Mouse (Mus musculus): ENCODE measurements around the gene Zfp712. TPM values are rescaled to one million over a fixed set of nuclear protein-coding genes. Genes with fewer than 3 reads are reported as not detected.

Zfp712 gene
- 1 to 10 TPM; 1.5 to 1.8 TPM for total RNA-seq (2021)
- long read RNA-seq, experiment 1, partial matches to known transcripts: 0 of 1 reads
- long read RNA-seq, experiment 1, other reads (novel, unspliced or antisense): 0 of 1 reads
- long read RNA-seq, experiment 2, partial matches to known transcripts: 0 of 1 reads
- long read RNA-seq, experiment 2, other reads (novel, unspliced or antisense): 0 of 1 reads

- peak; percentile 60 to 84 for DNase-seq (ENCODE audit: low spot score in 2 of 2)
Observed at GRCm38 (mm10) chr13:67060786-67061358, at the start of gene Zfp712. Gene Zfp712 (minus strand): TSS chr13:67061170.

GRCm38 (mm10) chr13:67108821-67109206, 47.8 kb upstream of the Zfp712 start:
- DNase-seq (ENCODE audit: low spot score in 2 of 2): peak in 1 of 2 experiments; percentile 16

- DNase-seq (ENCODE audit: low spot score in 2 of 2): peak; percentile 62 to 85
Observed at GRCm38 (mm10) chr13:67108194-67108820, 47.3 kb upstream of the Zfp712 start, which contains the start of gene Gm28557. Gene Gm28557 (minus strand): TSS chr13:67108604.

- DNase-seq (ENCODE audit: low spot score in 2 of 2): no peak
Observed at GRCm38 (mm10) chr13:67107681-67108080, 46.7 kb upstream of the Zfp712 start.

- DNase-seq (ENCODE audit: low spot score in 2 of 2): no peak
Observed at GRCm38 (mm10) chr13:67097876-67098275, 36.9 kb upstream of the Zfp712 start, which contains the start of gene Zfp708. Gene Zfp708 (minus strand): TSS chr13:67097976.

DNA sequence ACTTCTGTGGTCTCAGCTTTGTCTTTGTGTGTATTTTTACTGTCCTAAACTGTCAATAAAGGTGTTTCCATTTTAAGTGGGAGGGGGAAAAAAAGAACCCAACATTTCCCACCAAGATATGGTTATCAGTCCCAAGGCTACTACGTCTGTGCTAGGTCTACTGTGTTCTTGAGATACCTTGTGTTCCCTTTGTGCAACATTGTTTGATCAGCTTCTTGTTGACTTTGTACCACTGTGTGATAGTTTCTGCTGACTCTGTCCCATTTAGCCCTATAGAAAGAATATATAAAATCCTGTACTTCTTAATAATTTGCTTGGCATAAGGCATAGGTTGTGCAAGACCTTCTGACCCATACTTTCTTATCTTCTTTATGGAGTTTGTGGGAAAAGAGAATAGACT, 29.2 kb upstream of the Zfp712 start:
- DNase-seq (ENCODE audit: low spot score in 2 of 2): no peak

DNA sequence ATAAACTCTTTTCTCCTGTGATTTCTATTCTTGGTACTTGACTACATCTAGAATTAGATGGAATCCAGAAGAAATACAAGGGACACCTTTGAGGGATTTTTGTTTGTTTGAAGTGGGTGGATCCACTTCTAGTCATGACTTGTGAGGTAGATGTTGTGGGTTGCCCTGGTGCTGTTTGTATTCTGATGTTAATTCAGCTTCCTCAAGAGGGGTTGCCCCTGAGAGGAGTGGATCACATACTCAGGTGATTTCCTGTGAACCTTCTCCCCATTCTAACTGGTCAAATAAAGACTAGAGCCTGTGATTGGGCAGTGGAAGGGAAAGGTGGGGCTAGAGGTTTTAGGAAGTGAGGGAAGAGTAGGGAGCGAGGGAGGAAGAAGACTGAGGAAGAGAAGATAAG, 21.0 kb upstream of the Zfp712 start:
- no peak for DNase-seq (ENCODE audit: low spot score in 2 of 2)

DNA sequence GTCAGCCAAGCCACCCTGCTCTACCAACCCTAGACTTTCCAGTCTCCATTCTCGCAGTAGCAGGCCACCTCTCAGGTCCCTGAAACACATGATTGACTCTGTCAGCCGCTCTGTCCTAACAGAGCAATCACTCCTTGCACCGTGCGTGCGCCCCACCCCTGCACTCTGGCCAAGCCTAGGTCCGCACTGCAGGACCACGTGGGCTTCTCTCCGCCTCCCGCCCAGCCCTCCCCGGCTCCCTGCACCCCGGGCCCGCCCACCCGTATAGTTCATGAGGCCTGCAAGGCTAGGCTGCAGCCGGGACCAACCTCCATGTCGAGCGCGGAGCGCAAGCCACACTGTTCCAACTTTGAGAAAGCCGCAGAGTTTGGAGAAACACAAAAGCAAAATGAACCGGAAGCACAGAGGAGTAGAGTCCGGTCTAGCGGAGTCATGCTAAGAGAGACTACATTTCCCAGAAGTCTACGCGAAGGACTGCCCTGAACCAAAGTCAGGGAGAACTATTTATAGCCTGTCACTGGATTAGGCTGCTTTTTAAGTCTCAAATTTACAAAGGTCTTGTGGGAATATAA, 20.3 kb upstream of the Zfp712 start:
- peak; percentile 39 to 74 for DNase-seq (ENCODE audit: low spot score in 2 of 2)

DNA sequence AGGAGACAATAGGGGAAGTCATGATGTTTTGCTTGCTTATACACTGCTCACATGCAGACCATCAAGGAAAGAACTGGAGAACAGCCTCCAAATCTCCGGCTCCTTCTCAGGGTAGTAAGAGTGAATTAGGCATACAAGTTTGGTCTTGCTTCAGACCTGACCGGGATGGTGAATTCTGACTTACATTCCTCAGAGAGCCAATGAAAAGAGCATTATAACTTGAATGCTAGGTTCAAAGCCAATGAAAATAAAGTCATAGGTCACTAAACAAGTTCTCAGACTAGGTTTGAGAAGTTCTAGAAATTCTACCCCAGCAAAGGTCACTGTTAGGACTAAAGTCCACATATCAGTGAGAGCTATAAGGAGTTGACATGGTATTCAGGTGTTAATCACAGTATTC, 16.3 kb upstream of the Zfp712 start:
- no peak for DNase-seq (ENCODE audit: low spot score in 2 of 2)

DNA sequence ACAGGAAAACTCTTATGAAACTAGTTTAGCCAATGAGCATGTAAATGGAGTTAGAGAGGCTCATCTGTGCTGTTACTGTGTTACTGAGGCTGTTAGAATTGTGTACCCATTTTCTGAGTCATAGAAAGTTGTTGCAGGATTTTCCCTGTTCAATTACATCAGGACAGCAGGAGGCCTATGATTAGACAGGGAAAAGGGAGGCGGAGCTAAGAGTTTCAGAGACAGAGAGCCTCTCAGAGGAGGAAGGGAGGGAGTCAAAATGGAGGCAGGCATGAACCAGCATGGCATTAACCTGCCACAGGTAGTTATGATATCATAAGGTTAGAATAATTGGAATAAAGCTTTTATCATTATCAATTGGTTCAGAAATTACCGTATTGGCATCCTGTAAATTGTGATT, 11.8 kb upstream of the Zfp712 start:
- no peak for DNase-seq (ENCODE audit: low spot score in 2 of 2)

GRCm38 (mm10) chr13:67065386-67065785, 4.4 kb upstream of the Zfp712 start:
- DNase-seq (ENCODE audit: low spot score in 2 of 2): no peak

DNA sequence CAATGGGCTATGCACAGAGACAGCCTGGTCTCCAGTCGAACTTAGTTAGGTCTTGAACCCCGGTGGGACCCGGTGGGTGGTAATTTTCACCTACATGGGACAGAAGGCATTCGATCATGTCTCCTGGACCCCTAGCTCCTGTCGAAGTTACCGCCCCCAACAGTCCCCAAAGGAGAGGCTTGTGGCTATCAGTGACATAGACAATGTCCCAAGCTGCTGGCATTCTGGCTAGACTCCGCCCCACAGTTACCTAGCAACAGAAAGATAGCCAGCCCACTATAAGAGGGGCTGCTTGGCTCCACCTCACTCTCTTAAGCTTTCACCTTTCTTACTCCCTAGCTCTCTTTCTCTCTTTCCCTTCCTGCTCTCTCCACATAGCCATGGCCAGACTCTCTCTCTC, 1.5 kb upstream of the Zfp712 start:
- DNase-seq (ENCODE audit: low spot score in 2 of 2): no peak

GRCm38 (mm10) chr13:67060161-67060785, 697 bp downstream of the Zfp712 start:
- DNase-seq (ENCODE audit: low spot score in 2 of 2): no peak

Other genes with a start within 250 kb of the Zfp712 start
- gene Gm10767, start 156.3 kb downstream of the Zfp712 start, total RNA-seq (2021): 1 to 10 TPM in 1 of 2 experiments, under 1 TPM in 1; 0.93 to 1.3 TPM
- gene Zfp708, start 36.8 kb upstream of the Zfp712 start, total RNA-seq (2021): 1 to 10 TPM; 1.3 to 1.7 TPM
- gene Gm28557, start 47.4 kb upstream of the Zfp712 start, total RNA-seq (2021): 1 to 10 TPM; 2.0 to 2.3 TPM
- gene Rslcan18, start 55.1 kb upstream of the Zfp712 start, total RNA-seq (2021): under 1 TPM; 0.15 to 0.26 TPM
- 1 to 10 TPM; 2.8 to 3.4 TPM for gene Zfp759, start 60.5 kb upstream of the Zfp712 start, total RNA-seq (2021)
- gene Rsl1, start 112.0 kb upstream of the Zfp712 start, total RNA-seq (2021): 1 to 10 TPM; 1.8 to 2.4 TPM
- 1 to 10 TPM in 1 of 2 experiments, under 1 TPM in 1; 0.81 to 1.1 TPM for gene Zfp455, start 133.3 kb upstream of the Zfp712 start, total RNA-seq (2021)
- 1 to 10 TPM; 2.4 to 2.9 TPM for gene Zfp458, start 217.3 kb upstream of the Zfp712 start, total RNA-seq (2021)
- gene Zfp457, start 245.3 kb upstream of the Zfp712 start, total RNA-seq (2021): 1 to 10 TPM; 1.1 TPM